Mouse (Mus musculus): Measurements from ENCODE around the gene Zbtb22. TPM values are rescaled to one million over a fixed set of nuclear protein-coding genes. Genes with fewer than 3 reads are reported as not detected.

Zbtb22 gene
- 1.3 TPM for polyA plus RNA-seq (2014; fragmentation: Illumina TruSeq; extraction: RNeasy Lipid Tissue Mini Kit (QIAGEN cat#74804); ENCODE audit: low read depth, low replicate concordance)

GRCm38 (mm10) chr17:33915671-33916250 lies at the start of gene Zbtb22, which contains the start of gene Tapbp:
Gene Zbtb22, plus strand, starts transcription at chr17:33915904.
Gene Tapbp, plus strand, starts transcription at chr17:33915899.

DNA sequence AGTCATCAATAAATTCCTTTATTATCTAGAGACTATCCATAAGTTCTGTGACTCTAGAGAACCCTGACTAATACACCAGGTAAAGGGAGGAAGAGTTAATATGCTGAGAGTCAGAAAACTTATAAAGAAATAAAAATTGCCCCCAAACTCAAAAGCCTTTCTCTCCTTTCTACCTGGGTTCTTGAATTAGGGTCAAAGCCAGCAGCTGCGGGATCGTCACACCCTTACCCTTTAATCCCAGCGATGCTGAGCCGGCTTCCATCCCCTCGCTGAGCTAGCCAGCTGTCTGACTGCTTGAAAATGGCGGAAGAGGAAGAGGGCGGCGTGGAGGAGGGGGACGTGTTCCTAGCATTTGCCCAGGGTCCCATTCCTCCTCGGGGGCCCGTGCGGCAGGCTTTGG lies 42.2 kb upstream of the Zbtb22 start, which contains the start of gene Gm7029:
Gm7029 (plus strand) TSS at position 301 of the 400 bp plus-strand sequence.

GRCm38 (mm10) chr17:33890533-33891059 lies 25.1 kb upstream of the Zbtb22 start, which contains the start of gene Kifc1:
Gene Kifc1, minus strand, starts transcription at chr17:33890661.

GRCm38 (mm10) chr17:33904835-33905234 lies 10.9 kb upstream of the Zbtb22 start, which contains the start of gene Platr17:
Gene Platr17, plus strand, starts transcription at chr17:33905135.

GRCm38 (mm10) chr17:33909077-33909868 lies 6.4 kb upstream of the Zbtb22 start, which contains the start of gene Daxx:
Gene Daxx, plus strand, starts transcription at chr17:33909414.

GRCm38 (mm10) chr17:33929371-33930279 lies 13.9 kb downstream of the Zbtb22 start, which contains the start of gene Rgl2:
Gene Rgl2, plus strand, starts transcription at chr17:33929543.

GRCm38 (mm10) chr17:33940206-33940805 lies 24.6 kb downstream of the Zbtb22 start, which contains the start of the genes Pfdn6 and Wdr46:
Gene Pfdn6, minus strand, starts transcription at chr17:33940343.
Gene Wdr46, plus strand, starts transcription at chr17:33940660.

DNA sequence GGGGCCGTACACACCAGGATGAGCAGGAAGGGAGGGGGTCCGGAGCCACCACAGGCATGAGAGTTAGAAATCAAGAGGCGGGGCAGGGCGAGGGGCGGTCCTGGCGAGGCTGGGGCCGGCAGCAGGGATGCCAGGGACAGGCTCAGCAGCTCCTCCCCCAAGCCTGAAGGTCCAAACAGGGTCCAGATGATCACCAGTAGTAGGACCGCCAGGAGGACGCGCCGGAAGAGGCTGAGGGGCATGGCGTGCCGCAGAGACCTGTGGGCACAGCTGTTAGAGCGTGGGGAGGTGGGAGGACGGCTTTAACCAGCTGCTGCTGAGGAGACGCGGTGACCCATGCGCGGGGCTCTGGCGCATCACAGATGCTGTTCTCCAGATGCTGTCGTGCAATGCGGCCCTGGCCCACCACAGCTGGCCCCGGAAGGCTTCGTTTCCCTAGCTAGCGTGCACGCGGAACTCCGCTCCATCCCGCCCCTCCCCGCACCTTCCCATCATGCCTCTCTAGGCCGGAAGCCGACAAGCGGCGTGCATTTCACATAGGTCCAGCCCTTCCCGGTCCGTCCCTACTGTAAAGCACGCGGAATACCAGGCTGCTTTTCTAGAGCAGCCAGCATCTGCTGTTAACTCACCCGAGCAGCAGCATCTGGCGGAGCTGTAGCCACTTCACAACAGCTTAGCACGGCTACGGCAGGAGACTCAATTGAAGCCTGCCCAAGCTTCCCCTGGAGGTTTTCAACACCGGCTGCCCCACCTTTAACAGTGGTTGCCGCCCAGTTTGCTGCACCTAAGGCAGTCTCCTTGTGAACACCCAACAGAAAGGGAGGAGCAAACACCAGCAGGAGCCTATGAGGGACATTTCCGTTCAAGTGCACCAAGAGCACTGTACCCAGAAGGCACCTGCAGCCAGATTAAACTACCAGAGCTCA lies 35.6 kb downstream of the Zbtb22 start, which contains the start of gene B3galt4:
B3galt4 (minus strand) TSS at position 468 of the 926 bp plus-strand sequence.

DNA sequence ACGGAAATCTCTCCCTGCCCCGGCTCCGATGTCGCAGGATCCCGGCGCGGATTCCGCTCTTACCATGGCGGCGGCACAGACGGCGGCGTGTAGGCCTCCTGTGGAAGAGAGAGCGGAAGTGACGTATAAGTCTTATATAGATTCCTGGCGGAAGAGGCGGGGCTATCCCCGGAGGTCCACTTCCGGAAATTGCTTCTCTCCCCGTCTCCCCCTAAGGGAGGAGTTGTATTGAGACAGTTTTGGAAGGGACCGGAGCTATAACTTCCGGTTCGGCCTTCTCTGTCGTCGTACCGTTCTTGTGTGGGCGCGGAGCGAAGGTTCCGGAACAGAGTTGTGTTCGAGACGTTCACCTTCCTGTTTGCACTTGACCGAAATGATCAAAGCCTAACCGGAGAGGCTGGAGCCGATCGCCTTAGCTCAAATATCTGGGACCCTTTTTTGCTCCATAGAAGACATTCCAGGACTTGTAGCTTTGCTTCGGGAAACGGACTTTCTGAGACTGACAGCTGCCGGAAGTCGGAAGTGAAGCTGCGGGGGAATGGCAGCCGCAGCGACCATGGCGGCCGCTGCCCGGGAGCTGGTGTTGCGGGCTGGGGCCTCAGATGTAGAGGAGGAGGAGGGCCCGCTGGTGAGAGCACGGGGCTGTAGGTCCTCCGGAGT lies 40.0 kb downstream of the Zbtb22 start, which contains the start of the genes Vps52 and Rps18:
Vps52 (plus strand) TSS at position 258 of the 660 bp plus-strand sequence.
Rps18 (minus strand) TSS at position 447 of the 660 bp plus-strand sequence.

Other genes starting within 250 kb of the Zbtb22 start
- gene Hnrnpm, start 229.0 kb upstream of the Zbtb22 start, polyA plus RNA-seq (2014; fragmentation: Illumina TruSeq; extraction: RNeasy Lipid Tissue Mini Kit (QIAGEN cat#74804); ENCODE audit: low read depth, low replicate concordance), result 396 TPM
- gene March2, start 197.2 kb upstream of the Zbtb22 start, polyA plus RNA-seq (2014; fragmentation: Illumina TruSeq; extraction: RNeasy Lipid Tissue Mini Kit (QIAGEN cat#74804); ENCODE audit: low read depth, low replicate concordance), result 39.7 TPM
- gene Rab11b, start 155.4 kb upstream of the Zbtb22 start, polyA plus RNA-seq (2014; fragmentation: Illumina TruSeq; extraction: RNeasy Lipid Tissue Mini Kit (QIAGEN cat#74804); ENCODE audit: low read depth, low replicate concordance), result 40.2 TPM
- 4.9 TPM for gene Angptl4, start 134.1 kb upstream of the Zbtb22 start, polyA plus RNA-seq (2014; fragmentation: Illumina TruSeq; extraction: RNeasy Lipid Tissue Mini Kit (QIAGEN cat#74804); ENCODE audit: low read depth, low replicate concordance)
- gene Kank3, start 105.4 kb upstream of the Zbtb22 start, polyA plus RNA-seq (2014; fragmentation: Illumina TruSeq; extraction: RNeasy Lipid Tissue Mini Kit (QIAGEN cat#74804); ENCODE audit: low read depth, low replicate concordance), result 17.0 TPM
- 62.1 TPM for gene Rps28, start 91.3 kb upstream of the Zbtb22 start, polyA plus RNA-seq (2014; fragmentation: Illumina TruSeq; extraction: RNeasy Lipid Tissue Mini Kit (QIAGEN cat#74804); ENCODE audit: low read depth, low replicate concordance)
- gene Ndufa7, start 91.3 kb upstream of the Zbtb22 start, polyA plus RNA-seq (2014; fragmentation: Illumina TruSeq; extraction: RNeasy Lipid Tissue Mini Kit (QIAGEN cat#74804); ENCODE audit: low read depth, low replicate concordance), result 29.1 TPM
- gene Cd320, start 72.8 kb upstream of the Zbtb22 start, polyA plus RNA-seq (2014; fragmentation: Illumina TruSeq; extraction: RNeasy Lipid Tissue Mini Kit (QIAGEN cat#74804); ENCODE audit: low read depth, low replicate concordance), result 7.3 TPM
- gene Gm7029, start 42.1 kb upstream of the Zbtb22 start, polyA plus RNA-seq (2014; fragmentation: Illumina TruSeq; extraction: RNeasy Lipid Tissue Mini Kit (QIAGEN cat#74804); ENCODE audit: low read depth, low replicate concordance), result not detected
- gene Kifc1, start 25.2 kb upstream of the Zbtb22 start, polyA plus RNA-seq (2014; fragmentation: Illumina TruSeq; extraction: RNeasy Lipid Tissue Mini Kit (QIAGEN cat#74804); ENCODE audit: low read depth, low replicate concordance), result not detected
- not detected for gene Platr17, start 10.8 kb upstream of the Zbtb22 start, polyA plus RNA-seq (2014; fragmentation: Illumina TruSeq; extraction: RNeasy Lipid Tissue Mini Kit (QIAGEN cat#74804); ENCODE audit: low read depth, low replicate concordance)
- 9.9 TPM for gene Daxx, start 6.5 kb upstream of the Zbtb22 start, polyA plus RNA-seq (2014; fragmentation: Illumina TruSeq; extraction: RNeasy Lipid Tissue Mini Kit (QIAGEN cat#74804); ENCODE audit: low read depth, low replicate concordance)
- gene Tapbp, start within 50 bp of the Zbtb22 start, polyA plus RNA-seq (2014; fragmentation: Illumina TruSeq; extraction: RNeasy Lipid Tissue Mini Kit (QIAGEN cat#74804); ENCODE audit: low read depth, low replicate concordance), result 43.1 TPM
- 3.8 TPM for gene Rgl2, start 13.6 kb downstream of the Zbtb22 start, polyA plus RNA-seq (2014; fragmentation: Illumina TruSeq; extraction: RNeasy Lipid Tissue Mini Kit (QIAGEN cat#74804); ENCODE audit: low read depth, low replicate concordance)
- 14.8 TPM for gene Pfdn6, start 24.4 kb downstream of the Zbtb22 start, polyA plus RNA-seq (2014; fragmentation: Illumina TruSeq; extraction: RNeasy Lipid Tissue Mini Kit (QIAGEN cat#74804); ENCODE audit: low read depth, low replicate concordance)
- gene Wdr46, start 24.8 kb downstream of the Zbtb22 start, polyA plus RNA-seq (2014; fragmentation: Illumina TruSeq; extraction: RNeasy Lipid Tissue Mini Kit (QIAGEN cat#74804); ENCODE audit: low read depth, low replicate concordance), result 0.70 TPM
- 0.35 TPM for gene B3galt4, start 35.6 kb downstream of the Zbtb22 start, polyA plus RNA-seq (2014; fragmentation: Illumina TruSeq; extraction: RNeasy Lipid Tissue Mini Kit (QIAGEN cat#74804); ENCODE audit: low read depth, low replicate concordance)
- 6.1 TPM for gene Vps52, start 39.9 kb downstream of the Zbtb22 start, polyA plus RNA-seq (2014; fragmentation: Illumina TruSeq; extraction: RNeasy Lipid Tissue Mini Kit (QIAGEN cat#74804); ENCODE audit: low read depth, low replicate concordance)
- gene Rps18, start 40.1 kb downstream of the Zbtb22 start, polyA plus RNA-seq (2014; fragmentation: Illumina TruSeq; extraction: RNeasy Lipid Tissue Mini Kit (QIAGEN cat#74804); ENCODE audit: low read depth, low replicate concordance), result 17.8 TPM
- gene H2-K1, start 84.4 kb downstream of the Zbtb22 start, polyA plus RNA-seq (2014; fragmentation: Illumina TruSeq; extraction: RNeasy Lipid Tissue Mini Kit (QIAGEN cat#74804); ENCODE audit: low read depth, low replicate concordance), result 201 TPM
- gene Ring1, start 108.8 kb downstream of the Zbtb22 start, polyA plus RNA-seq (2014; fragmentation: Illumina TruSeq; extraction: RNeasy Lipid Tissue Mini Kit (QIAGEN cat#74804); ENCODE audit: low read depth, low replicate concordance), result 1.9 TPM
- gene H2-Ke6, start 112.2 kb downstream of the Zbtb22 start, polyA plus RNA-seq (2014; fragmentation: Illumina TruSeq; extraction: RNeasy Lipid Tissue Mini Kit (QIAGEN cat#74804); ENCODE audit: low read depth, low replicate concordance), result 6.8 TPM
- gene Slc39a7, start 115.8 kb downstream of the Zbtb22 start, polyA plus RNA-seq (2014; fragmentation: Illumina TruSeq; extraction: RNeasy Lipid Tissue Mini Kit (QIAGEN cat#74804); ENCODE audit: low read depth, low replicate concordance), result 0.82 TPM
- 0.99 TPM for gene Rxrb, start 115.9 kb downstream of the Zbtb22 start, polyA plus RNA-seq (2014; fragmentation: Illumina TruSeq; extraction: RNeasy Lipid Tissue Mini Kit (QIAGEN cat#74804); ENCODE audit: low read depth, low replicate concordance)
- gene Col11a2, start 123.5 kb downstream of the Zbtb22 start, polyA plus RNA-seq (2014; fragmentation: Illumina TruSeq; extraction: RNeasy Lipid Tissue Mini Kit (QIAGEN cat#74804); ENCODE audit: low read depth, low replicate concordance), result not detected
- not detected for gene H2-Oa, start 176.4 kb downstream of the Zbtb22 start, polyA plus RNA-seq (2014; fragmentation: Illumina TruSeq; extraction: RNeasy Lipid Tissue Mini Kit (QIAGEN cat#74804); ENCODE audit: low read depth, low replicate concordance)
- not detected for gene H2-DMa, start 203.6 kb downstream of the Zbtb22 start, polyA plus RNA-seq (2014; fragmentation: Illumina TruSeq; extraction: RNeasy Lipid Tissue Mini Kit (QIAGEN cat#74804); ENCODE audit: low read depth, low replicate concordance)
- gene Brd2, start 206.7 kb downstream of the Zbtb22 start, polyA plus RNA-seq (2014; fragmentation: Illumina TruSeq; extraction: RNeasy Lipid Tissue Mini Kit (QIAGEN cat#74804); ENCODE audit: low read depth, low replicate concordance), result 272 TPM
- not detected for gene H2-DMb2, start 227.4 kb downstream of the Zbtb22 start, polyA plus RNA-seq (2014; fragmentation: Illumina TruSeq; extraction: RNeasy Lipid Tissue Mini Kit (QIAGEN cat#74804); ENCODE audit: low read depth, low replicate concordance)
- gene H2-DMb1, start 237.2 kb downstream of the Zbtb22 start, polyA plus RNA-seq (2014; fragmentation: Illumina TruSeq; extraction: RNeasy Lipid Tissue Mini Kit (QIAGEN cat#74804); ENCODE audit: low read depth, low replicate concordance), result 2.0 TPM

Measured in adrenal gland, adult 10 weeks (tissue).